Mouse (Mus musculus) cerebellum, adult 2 months (tissue): ENCODE results near the gene Ccdc191. TPM values are rescaled to one million over a fixed set of nuclear protein-coding genes. Genes with fewer than 3 reads are reported as not detected.

Experiments used
- DNase-seq, 2 experiments: peaks; one replicate each; pipeline ENCODE4 v3.0.0; 2021
- H3K27ac ChIP-seq: fragments of 200-500 bp; 2 replicates; pipeline ENCODE4 v1.5.1; 2012; ENCODE audit warnings: low read length, control low read depth, inconsistent platforms; ENCODE audit not compliant: insufficient read depth
- H3K27me3 ChIP-seq: fragments of 200-500 bp; 2 replicates; pipeline ENCODE4 v1.6.1; 2012; ENCODE audit warnings: inconsistent platforms, mild to moderate bottlenecking, low read length, moderate library complexity; ENCODE audit not compliant: control insufficient read depth, insufficient read depth
- H3K4me1 ChIP-seq: fragments of 200-500 bp; 2 replicates; pipeline ENCODE4 v1.6.1; 2011; ENCODE audit warnings: low read length; ENCODE audit not compliant: control insufficient read depth, insufficient read depth
- H3K4me3 ChIP-seq: fragments of 200-500 bp; replicated peaks from 2 replicates; pipeline ENCODE3; 2011; ENCODE audit warnings: mild to moderate bottlenecking, low read depth, low read length, control low read depth; ENCODE audit not compliant: insufficient read depth
- CTCF ChIP-seq: fragments of 200-500 bp; IDR thresholded peaks from 2 replicates; pipeline ENCODE4 v1.5.1; 2011; ENCODE audit warnings: low read depth, mild to moderate bottlenecking, control low read depth, low read length, moderate library complexity, borderline replicate concordance; ENCODE audit not compliant: insufficient read depth
- POLR2A ChIP-seq: fragments of 200-500 bp; IDR thresholded peaks from 2 replicates; pipeline ENCODE4 v1.6.1; 2011; ENCODE audit warnings: low read length, control low read depth, borderline replicate concordance; ENCODE audit not compliant: insufficient read depth
- WGBS: fragments of 180-500 bp; shearing (Covaris S2); methylation state at CpG from one replicate; pipeline ENCODE4 v1.1.7; 2018; 5-methylcytosine and 5-hydroxymethylcytosine counted together
- polyA plus RNA-seq: library from polyadenylated mRNA; depleted of rRNA; stranded (reverse); fragments of >200 nt; gene quantifications from 2 replicates; pipeline ENCODE4 v1.2.3, GENCODE M21; 2012

Gene Ccdc191
- polyA plus RNA-seq, 1 experiment: 12.5 TPM

- Histone ChIP-seq H3K27ac (no peak overlapping the region), H3K27me3 (no peaks in the 10 kb centered on the region), H3K4me3 (no peak overlapping the region), H3K4me1 (peaks cover 10% of the 10 kb centered on the region)
- no peak for DNase-seq
- 71% methylated on average over 7 of the region's 7 CpGs for WGBS
- no peak for TF ChIP-seq POLR2A
- no peak for TF ChIP-seq CTCF
These were observed 42.7 kb downstream of the Ccdc191 start for GRCm38 (mm10) chr16:43932319-43932718.

- DNase-seq: no peak
- Histone ChIP-seq H3K4me3 (no peak overlapping the region), H3K27me3 (no peaks in the 10 kb centered on the region), H3K27ac (no peak overlapping the region), H3K4me1 (peaks cover 10% of the 10 kb centered on the region)
- WGBS: 92% methylated on average over 6 of the region's 6 CpGs
- TF ChIP-seq CTCF (no peak), POLR2A (no peak)
These were observed 43.4 kb downstream of the Ccdc191 start for GRCm38 (mm10) chr16:43933041-43933440.

- no peak overlapping the region for H3K4me3 ChIP-seq
- no peak overlapping the region for H3K27ac ChIP-seq
- DNase-seq: no peak
- TF ChIP-seq CTCF (no peak), POLR2A (no peak)
- H3K4me1 ChIP-seq: peaks cover 10% of the 10 kb centered on the region
- no peaks in the 10 kb centered on the region for H3K27me3 ChIP-seq
- WGBS: 42% methylated on average over 8 of the region's 8 CpGs
These were observed 45.3 kb downstream of the Ccdc191 start for GRCm38 (mm10) chr16:43934856-43935255.

DNA sequence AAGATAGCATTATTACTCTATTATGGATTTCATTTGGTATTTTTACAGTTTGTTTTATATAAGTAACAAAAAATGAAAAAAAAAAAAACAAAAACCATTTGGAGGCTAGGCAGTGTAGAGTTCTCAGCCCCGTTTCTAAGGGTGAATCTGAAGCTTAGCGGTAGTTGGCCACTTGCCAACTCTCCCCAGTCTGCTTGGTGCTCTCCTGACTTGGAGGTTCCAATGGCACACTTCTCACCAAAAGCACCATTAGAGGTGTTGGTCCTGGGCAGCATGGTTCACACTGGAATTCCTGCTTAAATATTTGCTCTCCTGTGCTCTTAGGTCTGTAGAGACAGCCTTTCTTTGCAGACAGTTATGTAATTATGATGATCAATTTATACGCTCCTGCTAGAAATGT is 45.8 kb downstream of the Ccdc191 start:
- H3K27ac ChIP-seq: no peak overlapping the region

GRCm38 (mm10) chr16:43935892-43936291 is 46.3 kb downstream of the Ccdc191 start:
- Histone ChIP-seq H3K27me3 (no peaks in the 10 kb centered on the region), H3K27ac (no peak overlapping the region), H3K4me3 (no peak overlapping the region), H3K4me1 (peaks cover 10% of the 10 kb centered on the region)
- no peak for TF ChIP-seq CTCF
- TF ChIP-seq POLR2A: no peak
- WGBS: 31% methylated on average over 3 of the region's 3 CpGs
- no peak for DNase-seq

More for the DNA sequence above, 45.8 kb downstream of the Ccdc191 start:
- H3K4me3 ChIP-seq: no peak overlapping the region
- WGBS: 34% methylated on average over 3 of the region's 3 CpGs
- peaks cover 10% of the 10 kb centered on the region for H3K4me1 ChIP-seq
- peak; percentile 23 to 38 for DNase-seq
- H3K27me3 ChIP-seq: no peaks in the 10 kb centered on the region
- TF ChIP-seq POLR2A: no peak
- no peak for TF ChIP-seq CTCF

GRCm38 (mm10) chr16:43940846-43941245 is 51.2 kb downstream of the Ccdc191 start:
- Histone ChIP-seq H3K4me1 (peaks cover 3% of the 10 kb centered on the region; the same call in 1 of the 2 replicates), H3K27ac (no peak overlapping the region), H3K27me3 (no peaks in the 10 kb centered on the region), H3K4me3 (no peak overlapping the region)
- WGBS: 94% methylated on average over 4 of the region's 4 CpGs
- DNase-seq: no peak
- TF ChIP-seq POLR2A (no peak), CTCF (no peak)

GRCm38 (mm10) chr16:43945351-43945750 is 55.8 kb downstream of the Ccdc191 start:
- H3K4me1 ChIP-seq: no peaks in the 10 kb centered on the region
- 45% methylated on average over 3 of the region's 3 CpGs for WGBS
- TF ChIP-seq CTCF: no peak
- no peak for TF ChIP-seq POLR2A
- H3K4me3 ChIP-seq: no peak overlapping the region
- DNase-seq: no peak
- H3K27ac ChIP-seq: no peak overlapping the region
- no peaks in the 10 kb centered on the region for H3K27me3 ChIP-seq

DNA sequence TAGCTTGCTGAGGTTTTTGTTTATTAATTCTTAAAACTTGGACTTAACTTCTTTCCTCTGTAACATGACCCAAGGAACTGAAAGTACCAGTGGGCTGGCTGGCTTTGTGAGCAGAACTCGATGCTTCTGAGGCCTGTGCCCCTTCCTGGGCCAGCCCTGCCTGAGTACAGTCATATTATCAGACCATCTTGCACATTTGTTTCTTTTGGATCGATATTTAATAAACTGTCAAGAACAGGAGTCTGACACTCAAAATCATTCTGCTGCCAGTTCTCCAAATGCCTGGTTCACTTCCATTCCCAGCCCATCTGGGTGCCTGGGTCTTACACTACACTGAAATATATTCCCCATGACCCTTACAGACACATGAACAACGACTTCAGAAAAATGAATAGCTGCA is 56.3 kb downstream of the Ccdc191 start:
- no peaks in the 10 kb centered on the region for H3K4me1 ChIP-seq
- 29% methylated on average over 3 of the region's 3 CpGs for WGBS
- H3K4me3 ChIP-seq: no peak overlapping the region
- no peaks in the 10 kb centered on the region for H3K27me3 ChIP-seq
- DNase-seq: no peak
- TF ChIP-seq POLR2A: no peak
- no peak for TF ChIP-seq CTCF
- no peak overlapping the region for H3K27ac ChIP-seq
